Mouse (Mus musculus) lung, adult 2 months (tissue): ENCODE measurements at regions not wholly inside any gene's neighbourhood (a gene's known extent, or its start where the extent isn't known, plus 50 kb on each side); places are given as distances from the start of the nearest gene placed in this dataset.

Experiments
- DNase-seq: peaks from one replicate; pipeline ENCODE4 v3.0.0; 2022
- H3K4me1 ChIP-seq: fragments of 200-500 bp; 2 replicates; pipeline ENCODE4 v1.6.1; 2011; ENCODE audit warnings: low read length; ENCODE audit not compliant: control insufficient read depth, insufficient read depth
- H3K4me3 ChIP-seq: fragments of 200-500 bp; replicated peaks from 2 replicates; pipeline ENCODE3; 2011; ENCODE audit warnings: low read depth, mild to moderate bottlenecking, control low read depth, low read length; ENCODE audit errors: extremely low read depth
- CTCF ChIP-seq: fragments of 200-500 bp; IDR thresholded peaks from 2 replicates; pipeline ENCODE4 v1.5.1; 2011; ENCODE audit warnings: mild to moderate bottlenecking, low read length, control low read depth; ENCODE audit not compliant: insufficient read depth
- POLR2A ChIP-seq: fragments of 200-500 bp; IDR thresholded peaks from 2 replicates; pipeline ENCODE4 v1.6.1; 2011; ENCODE audit warnings: low read depth, mild to moderate bottlenecking, control low read depth, low read length, borderline replicate concordance; ENCODE audit errors: extremely low read depth
- WGBS: fragments of 180-500 bp; shearing (Covaris S2); methylation state at CpG from one replicate; pipeline ENCODE4 v1.1.7; 2018; 5-methylcytosine and 5-hydroxymethylcytosine counted together

DNA sequence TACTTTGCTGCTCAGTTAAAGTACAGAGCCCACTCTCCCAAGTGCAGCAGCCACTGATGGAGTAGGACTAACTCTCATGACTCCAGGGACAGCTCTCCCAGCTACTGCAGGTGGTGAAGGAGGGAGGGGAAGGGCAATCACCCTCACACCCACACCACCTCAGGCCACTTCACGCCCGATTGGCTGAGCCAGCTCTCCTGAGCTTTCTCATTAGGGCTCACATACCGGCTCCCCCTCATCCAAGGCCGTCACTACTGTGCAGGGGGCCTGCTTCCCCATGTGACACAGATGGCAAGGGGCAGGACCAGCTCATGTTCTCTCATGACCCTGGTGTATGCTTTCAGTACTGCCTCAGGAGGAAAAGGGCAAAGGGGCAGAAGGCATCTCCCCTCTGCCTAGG lies 87.8 kb upstream of the Rgmb start:
- no peaks in the 10 kb centered on the region for H3K4me1 ChIP-seq
- no peak overlapping the region for H3K4me3 ChIP-seq
- DNase-seq: no peak
- TF ChIP-seq CTCF (no peak), POLR2A (no peak)
- 53% methylated on average over 4 of the region's 4 CpGs for WGBS

GRCm38 (mm10) chr17:15898689-15899419 lies 68.0 kb upstream of the Rgmb start:
- H3K4me3 ChIP-seq: no peak overlapping the region
- no peak for DNase-seq
- TF ChIP-seq POLR2A (no peak), CTCF (no peak)
- no peaks in the 10 kb centered on the region for H3K4me1 ChIP-seq
- 70% methylated on average over 7 of the region's 7 CpGs for WGBS

DNA sequence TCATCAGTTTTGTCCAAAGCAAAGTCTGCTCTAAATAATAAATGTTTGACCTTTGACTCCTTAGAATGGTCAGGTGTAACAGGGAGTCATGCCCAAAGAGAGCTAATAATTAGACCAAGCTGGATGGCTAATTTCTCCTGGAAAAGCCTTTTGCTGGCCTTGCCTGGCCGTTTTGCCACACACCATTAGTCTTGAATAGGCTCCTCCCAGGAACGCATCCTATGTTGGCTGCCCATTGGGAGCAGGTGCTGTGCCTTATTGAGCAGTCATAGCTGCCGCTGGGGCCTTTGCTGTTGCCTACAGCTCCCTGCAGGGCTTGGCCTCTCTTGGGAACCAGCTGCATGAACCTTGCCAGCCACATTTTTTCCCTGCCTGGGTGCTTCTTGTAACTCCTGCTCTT lies 65.1 kb upstream of the Rgmb start:
- DNase-seq: no peak
- 68% methylated on average over 3 of the region's 3 CpGs for WGBS
- no peak overlapping the region for H3K4me3 ChIP-seq

GRCm38 (mm10) chr17:15891896-15892675 lies 61.2 kb upstream of the Rgmb start:
- 64% methylated on average over 4 of the region's 4 CpGs for WGBS
- H3K4me1 ChIP-seq: no peaks in the 10 kb centered on the region
- H3K4me3 ChIP-seq: no peak overlapping the region
- no peak for DNase-seq
- TF ChIP-seq POLR2A (no peak), CTCF (no peak)

More for the DNA sequence above, 65.1 kb upstream of the Rgmb start:
- H3K4me1 ChIP-seq: no peaks in the 10 kb centered on the region
- TF ChIP-seq CTCF (no peak), POLR2A (no peak)

- Histone ChIP-seq H3K4me3 (no peak overlapping the region), H3K4me1 (no peaks in the 10 kb centered on the region)
- DNase-seq: no peak
- 94% methylated on average over 4 of the region's 4 CpGs for WGBS
- no peak for TF ChIP-seq CTCF
Measured at GRCm38 (mm10) chr17:15890595-15891140, 59.8 kb upstream of the Rgmb start.

DNA sequence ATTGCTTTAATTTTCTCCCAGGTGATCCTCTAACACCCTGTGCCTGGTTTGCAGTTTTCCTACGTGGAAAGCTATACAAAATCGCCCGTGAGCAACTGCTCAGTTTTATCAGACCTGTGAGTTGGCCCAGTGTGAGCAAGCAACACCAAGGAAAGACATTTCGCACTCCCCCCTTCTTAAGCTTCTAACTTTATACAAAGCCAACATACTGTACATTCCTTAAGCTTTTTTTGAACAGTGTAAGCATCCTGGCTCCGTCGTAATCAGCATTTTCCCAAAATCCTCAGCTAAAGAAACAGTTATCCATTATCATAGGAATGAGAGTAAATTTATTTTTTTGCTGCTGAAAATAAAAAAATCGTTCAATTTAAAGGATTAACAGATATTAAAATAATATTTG lies 52.0 kb upstream of the Rgmb start:
- WGBS: 44% methylated on average over 7 of the region's 7 CpGs
- no peak for DNase-seq
- H3K4me1 ChIP-seq: no peaks in the 10 kb centered on the region
- no peak overlapping the region for H3K4me3 ChIP-seq
- no peak for TF ChIP-seq POLR2A
- TF ChIP-seq CTCF: no peak

DNA sequence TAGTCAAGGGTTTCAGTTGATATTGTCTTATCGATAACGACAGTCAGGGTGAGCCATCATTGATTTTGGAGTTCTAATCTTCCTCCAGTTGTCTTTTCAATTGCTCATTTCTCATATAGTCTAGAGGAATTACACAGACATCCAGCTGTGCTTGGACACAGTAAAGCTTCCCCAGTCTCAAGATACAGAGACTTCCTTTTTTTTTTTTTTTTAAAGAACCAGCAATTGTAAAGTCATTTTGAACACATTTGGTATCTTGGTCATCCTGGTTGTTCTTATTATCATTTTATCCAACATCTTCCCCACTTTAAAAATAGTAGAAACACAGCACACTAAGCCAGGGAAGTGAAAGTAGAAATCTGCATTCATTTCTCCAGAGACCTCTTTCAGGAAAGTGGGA lies 51.4 kb upstream of the Rgmb start:
- no peak for DNase-seq
- Histone ChIP-seq H3K4me3 (no peak overlapping the region), H3K4me1 (no peaks in the 10 kb centered on the region)
- 89% methylated on average over 2 of the region's 2 CpGs for WGBS
- TF ChIP-seq POLR2A: no peak
- no peak for TF ChIP-seq CTCF
